Mouse (Mus musculus) embryonic fibroblast, embryonic 13.5 days (primary cell): ENCODE results near the gene Slc9a1.

Source experiments
- CTCF ChIP-seq: IDR thresholded peaks from 2 replicates; pipeline ENCODE4 v1.5.1; 2011; ENCODE audit warnings: mild to moderate bottlenecking, control low read depth, low read length, moderate library complexity, borderline replicate concordance; ENCODE audit not compliant: insufficient read depth
- POLR2A ChIP-seq: IDR thresholded peaks from 2 replicates; pipeline ENCODE4 v1.6.1; 2011; ENCODE audit warnings: low read depth, mild to moderate bottlenecking, control low read depth, low read length, moderate library complexity

- TF ChIP-seq CTCF (no peak), POLR2A (peak; percentile 65)
These were observed 30.3 kb upstream of the Slc9a1 start for GRCm38 (mm10) chr4:133339148-133339749.
